8 mouse cellular contexts compared by ENCODE assay signal in the genomic region with DNA sequence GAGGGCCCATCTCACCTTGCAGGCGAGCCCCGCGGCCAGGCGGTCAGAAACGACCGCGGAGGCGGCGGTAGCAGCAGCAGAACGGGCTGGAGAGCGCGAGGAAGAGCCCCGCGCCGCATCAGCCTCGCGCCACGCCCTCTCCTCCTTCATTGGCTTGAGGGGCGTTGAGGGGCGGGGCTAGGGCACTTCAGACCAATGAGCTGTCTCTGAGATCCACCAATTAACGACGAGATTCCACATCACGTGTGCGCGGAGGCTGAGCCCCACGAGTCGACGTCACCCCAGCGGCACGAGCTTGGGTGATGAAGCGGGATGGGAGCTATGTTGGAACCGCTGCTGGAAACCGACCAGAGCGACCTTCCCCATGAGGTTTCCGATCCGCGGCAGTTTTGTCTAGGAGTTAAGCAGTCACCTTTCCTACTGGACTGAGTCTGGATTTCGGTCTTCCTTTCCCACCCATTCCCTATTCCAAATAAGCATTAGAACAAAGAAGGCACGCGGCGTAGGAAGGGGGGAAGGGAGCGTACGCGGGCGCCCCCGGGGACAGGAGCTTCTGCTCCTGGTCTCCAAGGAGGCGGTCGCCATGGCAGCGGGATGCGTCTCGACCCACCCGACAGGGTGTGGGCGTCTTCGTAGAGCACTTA. TPM values are rescaled to one million over a fixed set of nuclear protein-coding genes. Genes with fewer than 3 reads are reported as not detected.
A peak's percentile ranks its signal among the peaks of the same experiment; 100 is the strongest.
DNase-seq lines count a peak whose midpoint lies in the region; ATAC-seq and TF ChIP-seq lines count a peak whose summit lies in the region.

A gene (minus strand): TSS at position 144 of the 644 bp plus-strand sequence.

- peaks cover 11% of the 10 kb centered on the region; the same call in 1 of the 2 replicates for H3K36me3 ChIP-seq in embryonic facial prominence, embryonic 14.5 days (ENCODE audit: control insufficient read depth, insufficient read depth, low read length)
- H3K36me3 ChIP-seq in heart, adult 2 months (ENCODE audit: control insufficient read depth, insufficient read depth, low read length), result no peaks in the 10 kb centered on the region
- peaks cover 5% of the 10 kb centered on the region for H3K36me3 ChIP-seq in limb, embryonic 13.5 days
- no peaks in the 10 kb centered on the region for H3K36me3 ChIP-seq in midbrain, embryonic 16.5 days (ENCODE audit: control insufficient read depth, insufficient read depth, low read length)

- TF ChIP-seq POLR2A in heart, adult 2 months (IDR thresholded peaks at IDR 0.05; ENCODE audit: insufficient read depth, low read depth, low read length), result peak; percentile 98

- intact Hi-C loops in heart, adult 2 months (cut with DNase I), result loop anchor here (1.0 to 5.0 kb wide), 4 partner anchors 11 to 198 kb away; no protein-coding TSS in a partner anchor

- H3K79me2 ChIP-seq in heart, adult 2 months (replicated peaks; ENCODE audit: control insufficient read depth, insufficient read depth, low read length), result no peaks in the 10 kb centered on the region

- WGBS in embryonic facial prominence, embryonic 14.5 days, result under 1% methylated on average over 40 of the region's 54 CpGs
- under 1% methylated on average over 54 of the region's 54 CpGs for WGBS in heart, adult 2 months
- under 1% methylated on average over 54 of the region's 54 CpGs for WGBS in limb, embryonic 13.5 days
- WGBS in midbrain, embryonic 16.5 days, result under 1% methylated on average over 52 of the region's 54 CpGs

- ATAC-seq in embryonic facial prominence, embryonic 14.5 days (ENCODE audit: low read depth), result peak; percentile 96
- ATAC-seq in limb, embryonic 13.5 days (ENCODE audit: low FRiP score, low read depth), result peak; percentile 98
- peak; percentile 95 for ATAC-seq in midbrain, embryonic 16.5 days

- peak within 1 kb of the TSS; percentile 90 for H3K27ac ChIP-seq in embryonic facial prominence, embryonic 14.5 days (replicated peaks; ENCODE audit: low read depth, low read length)
- H3K27ac ChIP-seq in heart, adult 2 months, result peak within 1 kb of the TSS; percentile 88
- H3K27ac ChIP-seq in limb, embryonic 13.5 days, result peak within 1 kb of the TSS; percentile 86
- H3K27ac ChIP-seq in midbrain, embryonic 16.5 days (ENCODE audit: low read length), result peak within 1 kb of the TSS; percentile 94

- TF ChIP-seq EP300 in heart, adult 2 months (IDR thresholded peaks at IDR 0.05; ENCODE audit: insufficient read depth, low read depth, low read length), result peak; percentile 77; the same call in 1 of the 2 replicates

- H3K4me2 ChIP-seq in embryonic facial prominence, embryonic 14.5 days (ENCODE audit: low read depth, low read length), result peak within 1 kb of the TSS; percentile 94
- peak within 1 kb of the TSS; percentile 95 for H3K4me2 ChIP-seq in limb, embryonic 13.5 days (replicated peaks)
- H3K4me2 ChIP-seq in midbrain, embryonic 16.5 days (ENCODE audit: low read length), result peak within 1 kb of the TSS; percentile 94

- H3K4me1 ChIP-seq in embryonic facial prominence, embryonic 14.5 days (ENCODE audit: control insufficient read depth, insufficient read depth, low read length), result peaks cover 16% of the 10 kb centered on the region
- no peaks in the 10 kb centered on the region; the same call in 1 of the 2 replicates for H3K4me1 ChIP-seq in heart, adult 2 months (ENCODE audit: control insufficient read depth, insufficient read depth, low read length)
- peaks cover 30% of the 10 kb centered on the region for H3K4me1 ChIP-seq in limb, embryonic 13.5 days
- peaks cover 25% of the 10 kb centered on the region for H3K4me1 ChIP-seq in midbrain, embryonic 16.5 days (ENCODE audit: control insufficient read depth, insufficient read depth, low read length)

- peak within 1 kb of the TSS; percentile 53 for H3K4me3 ChIP-seq in embryonic facial prominence, embryonic 14.5 days (ENCODE audit: low read depth, low read length)
- H3K4me3 ChIP-seq in heart, adult 2 months, result peak within 1 kb of the TSS; percentile 81
- peak within 1 kb of the TSS; percentile 77 for H3K4me3 ChIP-seq in limb, embryonic 13.5 days
- peak within 1 kb of the TSS; percentile 84 for H3K4me3 ChIP-seq in midbrain, embryonic 16.5 days (ENCODE audit: low read depth, low read length)

- TF ChIP-seq CTCF in heart, adult 2 months (IDR thresholded peaks at IDR 0.05), result no peak

- H3K9ac ChIP-seq in embryonic facial prominence, embryonic 14.5 days (ENCODE audit: low read depth, low read length), result peak within 1 kb of the TSS; percentile 79
- H3K9ac ChIP-seq in heart, adult 2 months (ENCODE audit: low read depth, low read length), result peak within 1 kb of the TSS; percentile 61
- peak within 1 kb of the TSS; percentile 86 for H3K9ac ChIP-seq in limb, embryonic 13.5 days
- H3K9ac ChIP-seq in midbrain, embryonic 16.5 days (ENCODE audit: low read depth, low read length), result peak within 1 kb of the TSS; percentile 90

- peak; percentile 100 for DNase-seq in 3T3-L1 (ENCODE audit: low read depth, low spot score)
- peak; percentile 75 to 86 for DNase-seq in adrenal gland, postnatal 4 days (ENCODE audit: low spot score in 2 of 2)
- DNase-seq in embryonic facial prominence, embryonic 14.5 days (ENCODE audit: low spot score), result peak; percentile 100
- DNase-seq in heart, adult 2 months, result peak; percentile 94 to 97
- DNase-seq in kidney, adult 8-10 months, result peak; percentile 97
- peak; percentile 91 to 99 for DNase-seq in spleen, postnatal 10 days (ENCODE audit: low spot score in 2 of 2)

- H3K27me3 ChIP-seq in embryonic facial prominence, embryonic 14.5 days (replicated peaks; ENCODE audit: control insufficient read depth, insufficient read depth, low read length), result no peaks in the 10 kb centered on the region
- H3K27me3 ChIP-seq in heart, adult 2 months (ENCODE audit: control insufficient read depth, insufficient read depth, low read length), result no peaks in the 10 kb centered on the region
- H3K27me3 ChIP-seq in limb, embryonic 13.5 days, result no peaks in the 10 kb centered on the region
- H3K27me3 ChIP-seq in midbrain, embryonic 16.5 days (ENCODE audit: control insufficient read depth, insufficient read depth, low read depth, low read length), result no peaks in the 10 kb centered on the region

- no peaks in the 10 kb centered on the region for H3K9me3 ChIP-seq in embryonic facial prominence, embryonic 14.5 days (ENCODE audit: control insufficient read depth, low read length)
- 0 out of 2 replicates have a peak, but pooled peaks cover 3% of the 10 kb centered on the region for H3K9me3 ChIP-seq in limb, embryonic 13.5 days
- H3K9me3 ChIP-seq in midbrain, embryonic 16.5 days (replicated peaks; ENCODE audit: control insufficient read depth, low read length, poor library complexity, severe bottlenecking), result no peaks in the 10 kb centered on the region

RNA-seq across cellular contexts. Expression of the gene that starts here (rescaled TPM):
- total RNA-seq in adrenal gland, postnatal 4 days (2021), result 10 to 100 TPM; 42.1 to 47.4 TPM
- polyA plus RNA-seq in embryonic facial prominence, embryonic 14.5 days (2014; fragmentation: Nextera tagmentation; extraction: Ambion mirVana), result 64.6 and 69.4 TPM in 2 replicates
- 10 to 100 TPM in 1 of 2 experiments, 1 to 10 TPM in 1; 9.8 to 11.3 TPM for total RNA-seq in heart, adult 2 months (2021)
- polyA plus RNA-seq in heart, adult 2 months (2012; rRNA removed), result 33.6 and 48.9 TPM in 2 replicates
- polyA plus RNA-seq in limb, embryonic 13.5 days (2015; fragmentation: Nextera tagmentation; extraction: Ambion mirVana), result 55.2 and 56.0 TPM in 2 replicates
- polyA plus RNA-seq in midbrain, embryonic 16.5 days (2015; fragmentation: Nextera tagmentation; extraction: Ambion mirVana), result 74.0 and 74.1 TPM in 2 replicates

Comparison
In these comparisons a context has a peak if more than half of its experiments do, and no peak if none do; other contexts are left out.
1. Peak in every context shown above with its lines: DNase-seq, ATAC-seq, H3K4me3 ChIP-seq and H3K27ac ChIP-seq.